Mouse (Mus musculus) spleen, adult 2 months (tissue): ENCODE results near the gene Gcc1. TPM values are rescaled to one million over a fixed set of nuclear protein-coding genes. Genes with fewer than 3 reads are reported as not detected.

Experiments used
- DNase-seq, 2 experiments: peaks; one replicate each; pipeline versions ENCODE4 v3.0.0 to v3.0.0-alpha.2; 2012 to 2021; ENCODE audit warnings: low spot score in 2 of 2, low read depth in 1 of 2
- H3K27ac ChIP-seq: fragments of 200-500 bp; 2 replicates; pipeline ENCODE4 v1.5.1; 2012; ENCODE audit warnings: low read length, inconsistent platforms; ENCODE audit not compliant: insufficient read depth
- H3K27me3 ChIP-seq: fragments of 200-500 bp; 2 replicates; pipeline ENCODE4 v1.6.1; 2012; ENCODE audit warnings: mild to moderate bottlenecking, moderate library complexity, low read length, inconsistent platforms; ENCODE audit not compliant: control insufficient read depth, insufficient read depth
- H3K36me3 ChIP-seq: fragments of 200-500 bp; 2 replicates; pipeline ENCODE4 v1.6.1; 2012; ENCODE audit warnings: mild to moderate bottlenecking, low read length, inconsistent platforms; ENCODE audit not compliant: control insufficient read depth, insufficient read depth
- H3K4me1 ChIP-seq: fragments of 200-500 bp; 2 replicates; pipeline ENCODE4 v1.6.1; 2011; ENCODE audit warnings: inconsistent platforms; ENCODE audit not compliant: control insufficient read depth, insufficient read depth, insufficient read length
- H3K4me3 ChIP-seq: fragments of 200-500 bp; 2 replicates; pipeline ENCODE4 v1.5.1; 2011; ENCODE audit warnings: mild to moderate bottlenecking, inconsistent platforms; ENCODE audit not compliant: insufficient read depth, insufficient read length; ENCODE audit errors: extremely low read depth
- CTCF ChIP-seq: fragments of 200-500 bp; IDR thresholded peaks from 2 replicates; pipeline ENCODE4 v1.5.1; 2011; ENCODE audit warnings: mild to moderate bottlenecking, inconsistent platforms; ENCODE audit not compliant: insufficient read depth, insufficient read length, insufficient replicate concordance; ENCODE audit errors: extremely low read depth
- POLR2A ChIP-seq: fragments of 200-500 bp; IDR thresholded peaks from 2 replicates; pipeline ENCODE4 v1.6.1; 2011; ENCODE audit warnings: low read depth, low read length, inconsistent platforms
- WGBS: fragments of 180-500 bp; shearing (Covaris S2); methylation state at CpG from one replicate; pipeline ENCODE4 v1.1.7; 2018; 5-methylcytosine and 5-hydroxymethylcytosine counted together
- polyA plus RNA-seq: library from polyadenylated mRNA; depleted of rRNA; stranded (reverse); fragments of >200 nt; gene quantifications from 2 replicates; pipeline ENCODE4 v1.2.3, GENCODE M21; 2012; rRNA removed

The Gcc1 gene
- polyA plus RNA-seq, 1 experiment, result 5.1 TPM

GRCm38 (mm10) chr6:28389038-28389437 lies 39.2 kb downstream of the Gcc1 start:
- Histone ChIP-seq H3K27ac (no peak overlapping the region), H3K4me3 (no peak overlapping the region), H3K27me3 (no peaks in the 10 kb centered on the region), H3K4me1 (no peaks in the 10 kb centered on the region), H3K36me3 (no peaks in the 10 kb centered on the region)
- 91% methylated on average over 3 of the region's 3 CpGs for WGBS
- TF ChIP-seq CTCF (no peak), POLR2A (no peak)
- DNase-seq, result no peak

DNA sequence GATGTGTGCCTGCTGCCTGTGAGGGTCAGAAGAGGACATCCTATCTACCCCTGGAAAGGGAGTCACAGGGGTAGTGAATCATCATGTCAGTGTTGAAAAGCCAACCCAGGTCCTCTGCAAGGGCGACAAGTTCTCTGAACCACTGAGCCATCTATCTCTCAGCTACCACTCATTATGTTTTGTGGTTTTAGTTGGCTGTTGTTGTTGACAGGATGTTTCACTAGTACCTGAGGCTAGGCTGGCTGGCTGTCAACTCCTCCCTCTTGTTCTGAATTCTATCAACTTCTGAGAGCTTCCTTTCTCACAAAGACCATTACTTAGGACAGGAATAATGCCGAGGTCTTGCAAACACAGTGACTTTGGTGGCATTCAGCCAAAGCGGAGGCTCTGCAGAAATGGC lies 43.0 kb downstream of the Gcc1 start:
- no peaks in the 10 kb centered on the region for H3K4me1 ChIP-seq
- H3K4me3 ChIP-seq, result no peak overlapping the region
- no peak for TF ChIP-seq POLR2A
- TF ChIP-seq CTCF, result no peak
- WGBS, result 86% methylated on average over 3 of the region's 3 CpGs
- no peak for DNase-seq
- H3K27me3 ChIP-seq, result no peaks in the 10 kb centered on the region
- no peak overlapping the region for H3K27ac ChIP-seq
- H3K36me3 ChIP-seq, result no peaks in the 10 kb centered on the region

DNA sequence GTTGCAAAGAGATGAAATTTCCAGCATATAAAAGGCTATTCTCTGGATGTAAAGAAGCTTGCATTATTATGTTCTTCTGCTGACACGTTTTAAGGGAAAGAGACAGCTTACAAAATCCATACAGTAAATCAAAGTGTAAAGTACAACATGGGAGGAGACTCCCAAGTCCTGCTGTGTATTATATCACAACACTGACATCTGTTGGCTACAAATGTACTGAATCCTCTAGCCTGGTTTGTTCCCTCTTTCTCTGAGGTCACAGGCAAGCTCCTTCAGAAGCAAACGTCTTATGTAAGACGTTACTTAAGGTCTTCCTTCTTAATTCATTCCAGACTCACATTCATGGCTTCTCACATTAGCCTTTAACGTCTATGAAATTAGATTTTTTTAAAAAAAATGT lies 46.2 kb downstream of the Gcc1 start:
- TF ChIP-seq CTCF (no peak), POLR2A (no peak)
- Histone ChIP-seq H3K4me1 (no peaks in the 10 kb centered on the region), H3K27me3 (no peaks in the 10 kb centered on the region), H3K36me3 (no peaks in the 10 kb centered on the region), H3K4me3 (no peak overlapping the region), H3K27ac (no peak overlapping the region)
- no peak for DNase-seq
- WGBS, result 27% methylated on average over 4 of the region's 4 CpGs

DNA sequence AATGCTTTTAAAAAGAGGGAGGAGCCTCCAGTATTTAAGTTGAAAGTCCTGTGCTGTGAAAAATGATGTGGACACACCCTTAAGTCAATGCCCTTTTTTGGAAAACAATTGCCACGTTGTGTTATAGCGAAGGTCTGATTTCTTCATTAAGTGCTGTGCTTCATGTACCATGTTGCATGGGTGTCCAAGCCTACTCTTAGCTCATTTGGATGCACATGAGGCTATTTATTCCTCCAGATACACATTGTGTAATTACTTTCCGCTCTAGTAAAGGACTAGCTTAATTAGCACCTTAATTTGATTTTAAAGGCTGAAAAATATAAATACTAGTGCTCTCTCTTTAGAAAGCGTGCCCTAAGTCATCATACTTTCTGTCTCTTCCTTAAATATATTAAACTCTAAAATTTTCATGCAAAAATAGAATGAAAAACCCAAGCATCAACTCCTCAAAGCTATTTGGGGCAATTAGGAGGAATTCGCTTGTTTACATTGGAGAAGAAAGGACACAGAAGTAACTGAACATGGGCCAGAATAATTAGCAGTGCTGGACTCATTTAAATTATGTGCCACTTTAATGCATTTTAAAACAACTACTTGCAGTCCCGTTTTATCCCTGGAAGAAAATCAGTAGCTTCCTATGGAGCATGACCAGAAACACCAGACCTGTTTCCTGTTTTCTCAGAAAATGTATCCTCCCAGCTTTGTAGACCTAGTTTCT lies 58.1 kb downstream of the Gcc1 start:
- TF ChIP-seq CTCF, result no peak
- no peak for TF ChIP-seq POLR2A
- no peak overlapping the region for H3K4me3 ChIP-seq
- no peak overlapping the region for H3K27ac ChIP-seq
- no peaks in the 10 kb centered on the region for H3K36me3 ChIP-seq
- DNase-seq, result no peak
- 83% methylated on average over 6 of the region's 6 CpGs for WGBS
- no peaks in the 10 kb centered on the region for H3K27me3 ChIP-seq
- no peaks in the 10 kb centered on the region for H3K4me1 ChIP-seq

- Histone ChIP-seq H3K27ac (no peak overlapping the region), H3K36me3 (no peaks in the 10 kb centered on the region), H3K4me3 (no peak overlapping the region), H3K27me3 (no peaks in the 10 kb centered on the region), H3K4me1 (no peaks in the 10 kb centered on the region)
- TF ChIP-seq CTCF (no peak), POLR2A (no peak)
- DNase-seq, result no peak
- WGBS, result 95% methylated on average over 9 of the region's 9 CpGs
Observed at GRCm38 (mm10) chr6:28367575-28367974, 60.6 kb downstream of the Gcc1 start.

Other genes with a start within 250 kb of the Gcc1 start
- 4.6 and 6.6 TPM in 2 replicates for gene Zfp800, start 30.4 kb downstream of the Gcc1 start, polyA plus RNA-seq
- 284 and 447 TPM in 2 replicates for gene Arf5, start 4.8 kb downstream of the Gcc1 start, polyA plus RNA-seq
- gene Fscn3, start 601 bp downstream of the Gcc1 start, polyA plus RNA-seq, result not detected in 2 replicates
- not detected in 2 replicates for gene Pax4, start 21.0 kb upstream of the Gcc1 start, polyA plus RNA-seq
- gene Snd1, start 46.7 kb upstream of the Gcc1 start, polyA plus RNA-seq, result 55.0 and 69.3 TPM in 2 replicates